Mouse (Mus musculus) liver, postnatal 0 days (tissue): ENCODE measurements around the gene Rps26. TPM values are rescaled to one million over a fixed set of nuclear protein-coding genes. Genes with fewer than 3 reads are reported as not detected.

ENCODE experiments used
- ATAC-seq: fragments of 200-750 bp; cut with Nextera tagmentation; 2 replicates; pipeline ENCODE4 v1.8.0; 2017; ENCODE audit warnings: mild to moderate bottlenecking, moderate library complexity
- DNase-seq: peaks from one replicate; pipeline ENCODE4 v3.0.0-alpha.2; 2016
- H3K27ac ChIP-seq: fragments of 300-500 bp; sonication (generic); 2 replicates; pipeline ENCODE4 v1.5.1; 2014; ENCODE audit warnings: antibody characterized with exemption, moderate library complexity, mild to moderate bottlenecking, low read depth
- H3K27me3 ChIP-seq: fragments of 300-500 bp; sonication (generic); 2 replicates; pipeline ENCODE4 v1.6.1; 2014; ENCODE audit warnings: low read length, control low read depth, mixed read lengths; ENCODE audit not compliant: insufficient read depth
- H3K36me3 ChIP-seq: fragments of 300-500 bp; sonication (generic); replicated peaks from 2 replicates; pipeline ENCODE4 v1.6.1; 2014; ENCODE audit warnings: mild to moderate bottlenecking, control low read depth, low read length, moderate library complexity, mixed read lengths; ENCODE audit not compliant: insufficient read depth
- H3K4me1 ChIP-seq: fragments of 300-500 bp; sonication (generic); 2 replicates; pipeline ENCODE4 v1.6.1; 2014; ENCODE audit warnings: antibody characterized with exemption, mild to moderate bottlenecking, control low read depth; ENCODE audit not compliant: insufficient read depth
- H3K4me2 ChIP-seq: fragments of 300-500 bp; sonication (generic); 2 replicates; pipeline ENCODE4 v1.6.1; 2014; ENCODE audit warnings: low read depth, mild to moderate bottlenecking, low read length, moderate library complexity, mixed read lengths
- H3K4me3 ChIP-seq: fragments of 300-500 bp; sonication (generic); 2 replicates; pipeline ENCODE4 v1.5.1; 2014; ENCODE audit warnings: low read depth, low read length
- H3K9ac ChIP-seq: fragments of 300-500 bp; sonication (generic); replicated peaks from 2 replicates; pipeline ENCODE4 v1.6.1; 2014; ENCODE audit warnings: mild to moderate bottlenecking, moderate library complexity
- H3K9me3 ChIP-seq: fragments of 300-500 bp; sonication (generic); 2 replicates; pipeline ENCODE4 v1.6.1; 2016; ENCODE audit warnings: mild to moderate bottlenecking, control low read depth, low read length, mixed read lengths
- CTCF ChIP-seq: sonication (generic); IDR thresholded peaks from 2 replicates; pipeline ENCODE4 v1.5.1; 2016; ENCODE audit warnings: antibody characterized with exemption, low read depth
- EP300 ChIP-seq: IDR thresholded peaks from 2 replicates; pipeline ENCODE4 v1.6.1; 2016; ENCODE audit warnings: antibody characterized with exemption, low read depth, mild to moderate bottlenecking
- WGBS: fragments of 180-500 bp; shearing (Covaris S2); extraction: QIAGEN DNeasy Blood & Tissue Kit; methylation state at CpG from one replicate; pipeline ENCODE4 v1.1.7; 2014; ENCODE audit not compliant: insufficient replicate concordance; 5-methylcytosine and 5-hydroxymethylcytosine counted together
- polyA plus RNA-seq: library from polyadenylated mRNA; unstranded; fragments of >200 nt; fragmentation: Nextera tagmentation; extraction: Ambion mirVana; gene quantifications from 2 replicates; pipeline ENCODE4 v1.2.1, GENCODE M21; 2015

Rps26 gene
- polyA plus RNA-seq, 1 experiment from 2014 or later = 469 TPM

- no peak for DNase-seq
- no peak overlapping the region for H3K27ac ChIP-seq
- H3K9ac ChIP-seq = no peak overlapping the region
- H3K27me3 ChIP-seq = no peaks in the 10 kb centered on the region
- 75% methylated on average over 1 of the region's 1 CpGs for WGBS
- no peak for ATAC-seq
- no peaks in the 10 kb centered on the region for H3K36me3 ChIP-seq
- no peak overlapping the region for H3K4me3 ChIP-seq
- no peaks in the 10 kb centered on the region for H3K9me3 ChIP-seq
- no peak for TF ChIP-seq CTCF
- TF ChIP-seq EP300 = no peak
- H3K4me2 ChIP-seq = no peak overlapping the region
- H3K4me1 ChIP-seq = peaks cover 5% of the 10 kb centered on the region; the same call in 1 of the 2 replicates
Observed at GRCm38 (mm10) chr10:128601499-128601898, 25.0 kb downstream of the Rps26 start.

DNA sequence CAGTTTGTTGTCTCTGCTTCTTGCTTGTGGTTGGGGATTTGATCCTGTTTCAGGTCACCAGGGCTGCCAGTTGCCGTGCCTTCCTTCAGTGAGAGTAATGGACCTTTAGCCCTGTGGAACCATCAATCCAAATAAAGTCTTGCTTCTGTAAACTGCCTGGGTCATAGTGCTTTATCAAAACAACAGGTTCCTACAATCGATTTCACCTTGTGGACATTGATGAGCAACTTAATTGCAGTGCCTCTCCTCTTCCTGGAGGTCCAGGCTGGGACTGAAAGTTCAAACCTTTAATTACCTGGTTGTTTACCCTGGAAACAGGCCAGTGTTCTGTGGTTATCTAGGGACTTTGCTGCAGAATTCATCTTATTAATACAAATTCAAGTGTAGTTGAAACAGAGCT is 28.1 kb downstream of the Rps26 start:
- 33% methylated on average over 2 of the region's 2 CpGs for WGBS
- ATAC-seq = peak; percentile 75
- no peak for DNase-seq

GRCm38 (mm10) chr10:128592797-128593196 is 33.8 kb downstream of the Rps26 start:
- Histone ChIP-seq H3K9ac (no peak overlapping the region), H3K27ac (no peak overlapping the region), H3K27me3 (peaks cover 29% of the 10 kb centered on the region), H3K4me3 (no peak overlapping the region), H3K4me1 (peaks cover 4% of the 10 kb centered on the region; the same call in 1 of the 2 replicates), H3K36me3 (no peaks in the 10 kb centered on the region), H3K9me3 (no peaks in the 10 kb centered on the region), H3K4me2 (no peak overlapping the region)
- DNase-seq (no peak), ATAC-seq (no peak)
- WGBS = 64% methylated on average over 5 of the region's 5 CpGs
- TF ChIP-seq CTCF = no peak
- no peak for TF ChIP-seq EP300

More for the DNA sequence above, 28.1 kb downstream of the Rps26 start:
- no peak for TF ChIP-seq CTCF
- TF ChIP-seq EP300 = peak; percentile 66
- Histone ChIP-seq H3K9ac (no peak overlapping the region), H3K27ac (peak overlapping the region; percentile 16; the same call in 1 of the 2 replicates), H3K4me3 (no peak overlapping the region), H3K9me3 (no peaks in the 10 kb centered on the region), H3K4me2 (no peak overlapping the region), H3K4me1 (peaks cover 5% of the 10 kb centered on the region; the same call in 1 of the 2 replicates), H3K36me3 (no peaks in the 10 kb centered on the region), H3K27me3 (no peaks in the 10 kb centered on the region)

- no peak overlapping the region for H3K27ac ChIP-seq
- 59% methylated on average over 6 of the region's 6 CpGs for WGBS
Observed at GRCm38 (mm10) chr10:128591436-128591835, 35.1 kb downstream of the Rps26 start.

DNA sequence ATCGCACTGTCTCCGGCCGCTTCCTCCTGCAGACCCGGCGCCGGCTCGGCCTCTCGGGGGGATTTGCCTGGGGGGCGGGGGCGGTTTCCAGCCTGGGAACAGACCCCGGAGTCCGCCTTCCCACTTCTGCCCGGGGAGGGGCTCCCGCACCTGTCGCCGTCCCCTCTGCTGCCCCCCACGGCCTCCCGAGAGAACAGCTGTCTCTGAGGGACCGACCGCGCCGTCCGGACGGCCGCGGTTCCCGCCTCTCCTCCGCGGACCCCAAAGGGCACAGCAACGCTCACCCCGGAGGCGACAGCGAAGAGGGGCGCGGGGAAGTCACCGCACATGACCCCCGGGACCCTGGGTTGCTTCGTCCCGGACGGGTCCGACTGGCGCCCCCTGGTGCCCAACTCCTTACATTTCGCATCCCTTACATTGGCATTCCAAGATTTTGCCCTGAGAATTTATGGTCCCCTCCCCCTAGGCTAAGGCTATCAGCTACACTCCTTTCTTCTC is 36.3 kb downstream of the Rps26 start:
- Histone ChIP-seq H3K36me3 (no peaks in the 10 kb centered on the region), H3K4me3 (peak overlapping the region; percentile 79), H3K27ac (peak overlapping the region; percentile 93), H3K9ac (peak overlapping the region; percentile 67), H3K4me2 (peak overlapping the region; percentile 96), H3K4me1 (peaks cover 4% of the 10 kb centered on the region; the same call in 1 of the 2 replicates), H3K9me3 (no peaks in the 10 kb centered on the region), H3K27me3 (peaks cover 40% of the 10 kb centered on the region)
- DNase-seq = peak; percentile 71
- ATAC-seq = peak; percentile 33
- under 1% methylated on average over 35 of the region's 43 CpGs for WGBS
- TF ChIP-seq CTCF (peak; percentile 77), EP300 (no peak)

More at GRCm38 (mm10) chr10:128591436-128591835, 35.1 kb downstream of the Rps26 start:
- Histone ChIP-seq H3K4me1 (peaks cover 4% of the 10 kb centered on the region; the same call in 1 of the 2 replicates), H3K9me3 (no peaks in the 10 kb centered on the region), H3K27me3 (peaks cover 40% of the 10 kb centered on the region), H3K36me3 (no peaks in the 10 kb centered on the region), H3K9ac (no peak overlapping the region), H3K4me2 (no peak overlapping the region), H3K4me3 (no peak overlapping the region)
- no peak for TF ChIP-seq CTCF
- TF ChIP-seq EP300 = no peak
- DNase-seq = no peak
- ATAC-seq = no peak

DNA sequence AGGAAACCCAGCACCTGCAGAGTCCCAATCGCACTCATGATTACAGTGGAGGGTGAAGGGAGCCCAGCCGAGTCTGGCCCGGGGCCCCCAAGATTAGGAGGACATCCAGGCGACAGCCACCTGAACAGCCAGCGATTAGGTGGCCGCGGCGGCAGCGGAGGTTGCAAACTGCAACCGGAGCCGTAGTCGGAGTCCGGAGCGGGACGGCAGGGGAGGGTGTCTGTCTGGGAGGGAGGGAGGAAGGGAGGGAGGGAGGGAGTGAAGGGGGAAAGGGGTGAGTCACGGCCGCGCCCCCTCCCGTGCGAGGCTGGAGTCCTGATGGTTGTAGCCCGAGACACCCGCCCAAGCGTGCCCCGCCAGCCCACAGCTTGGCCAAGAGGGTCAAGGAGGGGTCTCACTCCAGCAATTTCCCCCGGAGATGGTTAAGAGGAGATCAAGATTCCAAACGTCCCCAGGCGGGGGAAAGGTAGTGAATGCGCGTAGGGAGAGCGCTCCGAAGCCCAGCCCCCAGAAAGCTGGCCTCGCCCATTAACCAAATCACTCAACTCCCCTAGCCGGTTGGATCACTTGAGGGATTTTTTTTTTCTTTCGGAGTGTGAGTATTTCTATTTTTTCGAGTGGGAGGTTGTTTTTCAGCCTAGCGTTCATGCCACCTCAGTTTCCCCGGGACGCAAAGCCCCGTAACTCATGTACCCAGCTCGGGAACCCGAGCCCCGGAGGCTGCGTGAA is 36.9 kb downstream of the Rps26 start, which contains the start of gene Erbb3:
Erbb3 (minus strand) TSS at position 189 of the 729 bp plus-strand sequence.
- H3K4me1 ChIP-seq = peaks cover 4% of the 10 kb centered on the region; the same call in 1 of the 2 replicates
- H3K4me3 ChIP-seq = peak within 1 kb of the TSS; percentile 79
- H3K36me3 ChIP-seq = no peaks in the 10 kb centered on the region
- H3K9me3 ChIP-seq = no peaks in the 10 kb centered on the region
- DNase-seq (peak; percentile 76), ATAC-seq (peak; percentile 76)
- H3K4me2 ChIP-seq = peak within 1 kb of the TSS; percentile 96
- H3K9ac ChIP-seq = peak within 1 kb of the TSS; percentile 67
- H3K27ac ChIP-seq = peak within 1 kb of the TSS; percentile 93
- no peak for TF ChIP-seq EP300
- no peak for TF ChIP-seq CTCF
- H3K27me3 ChIP-seq = peaks cover 40% of the 10 kb centered on the region
- WGBS = under 1% methylated on average over 42 of the region's 43 CpGs
